21 mouse cellular contexts compared by ENCODE assay signal in the genomic region with DNA sequence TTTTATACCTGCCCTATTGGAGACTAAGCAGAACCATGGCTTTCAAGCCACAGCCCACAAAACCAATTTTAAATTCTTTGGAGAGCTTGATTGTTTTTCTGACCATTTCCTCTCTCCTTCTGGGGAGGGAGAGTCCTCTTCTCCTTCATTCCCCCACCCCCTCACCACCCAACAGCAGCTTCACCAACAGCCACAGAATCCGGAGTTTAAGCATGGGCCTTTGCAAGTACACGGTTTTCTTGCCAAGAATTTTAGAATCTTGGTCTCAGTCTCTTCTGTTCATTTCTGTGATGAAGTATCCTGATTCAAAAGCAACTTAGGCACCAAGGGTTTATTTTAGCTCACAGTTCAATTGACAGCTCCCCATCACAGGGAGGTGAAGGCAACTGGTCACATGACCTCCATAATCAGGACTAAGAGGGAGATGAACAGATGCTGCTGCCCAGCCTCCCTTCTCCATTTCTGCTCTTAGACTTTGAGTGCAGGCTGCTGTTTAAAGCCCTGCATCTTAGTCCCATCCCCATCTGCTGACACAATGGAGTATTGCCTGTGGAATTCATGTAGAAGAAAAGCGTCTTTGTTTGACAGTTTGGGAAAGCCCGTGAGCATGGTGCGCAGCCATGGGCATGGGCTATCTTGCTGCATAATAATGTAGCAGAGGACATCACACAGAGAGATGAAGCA.
A peak's percentile ranks its signal among the peaks of the same experiment; 100 is the strongest.
DNase-seq lines count a peak whose midpoint lies in the region; TF ChIP-seq lines count a peak whose summit lies in the region.
"Had no signal": no experiment of that assay in that cellular context is flagged by ENCODE, and none has a peak within 500 bp of the region (broad histone marks: within the 10 kb centered on the region; RNA-seq: fewer than 3 reads in every experiment).

No protein-coding gene starts in this region.

- no peak for DNase-seq in left cerebral cortex, adult 2 months (ENCODE audit: extremely low spot score in 1 of 2, low spot score in 2 of 2)
- DNase-seq in left cerebral cortex, adult 8-10 months (ENCODE audit: low spot score in 2 of 2) = no peak
- peak; percentile 13 for DNase-seq in right cerebral cortex, postnatal 25 days
- no peak for DNase-seq in right cerebral cortex, postnatal 10 days (ENCODE audit: low spot score in 2 of 2)
- peak; percentile 66 for DNase-seq in brain, adult 2 months (ENCODE audit: low read depth, low spot score)
- peak; percentile 50 for DNase-seq in telencephalon, adult 2 months (ENCODE audit: low read depth, low spot score)
- DNase-seq in cerebellum, postnatal 14 days = no peak
- no peak for DNase-seq in adrenal gland, postnatal 36 days
- DNase-seq: adrenal gland, adult 2 months; adrenal gland, postnatal 25 days; cerebellum, adult 11 months; cerebellum, adult 8-10 months; cerebellum, postnatal 25 days; gastrocnemius, postnatal 10 days; heart, adult 2 months; heart, postnatal 14 days had no signal

- no peak overlapping the region for H3K4me3 ChIP-seq in left cerebral cortex, adult 2 months
- H3K4me3 ChIP-seq: embryonic facial prominence, embryonic 12.5 days; forebrain, embryonic 12.5 days; heart, adult 2 months; heart, embryonic 15.5 days; hindbrain, embryonic 13.5 days had no signal

- intact Hi-C loops in left cerebral cortex, adult 2 months (cut with DNase I) = no loop called here

- TF ChIP-seq CTCF in left cerebral cortex, adult 2 months (IDR thresholded peaks at IDR 0.05) = peak; percentile 29

- H3K27ac ChIP-seq in left cerebral cortex, adult 2 months = peak overlapping the region; percentile 63; the same call in 1 of the 2 replicates
- H3K27ac ChIP-seq: embryonic facial prominence, embryonic 12.5 days; forebrain, embryonic 12.5 days; heart, adult 2 months; heart, embryonic 15.5 days; hindbrain, embryonic 13.5 days; hindbrain, postnatal 0 days had no signal

Comparison
In these comparisons a context has a peak if more than half of its experiments do, and no peak if none do; other contexts are left out.
1. DNase-seq: peak in right cerebral cortex, postnatal 25 days (single experiment), brain, adult 2 months (single experiment) and telencephalon, adult 2 months (single experiment); none in left cerebral cortex, adult 2 months (0 of 2), left cerebral cortex, adult 8-10 months (0 of 2), right cerebral cortex, postnatal 10 days (0 of 2), cerebellum, postnatal 14 days (0 of 2) and adrenal gland, postnatal 36 days (0 of 2).